Mouse (Mus musculus) limb, embryonic 14.5 days (tissue): ENCODE data around the gene Rps6kb2. TPM values are rescaled to one million over a fixed set of nuclear protein-coding genes. Genes with fewer than 3 reads are reported as not detected.
"Not testable (repeated sequence)": the region's sequence is repeated elsewhere in the genome, so short reads cannot be mapped to it uniquely, and the experiment has no call there.

Experiments
- ATAC-seq: fragments of 200-750 bp; cut with Nextera tagmentation; 2 replicates; pipeline ENCODE4 v1.8.0; 2017; ENCODE audit warnings: low read depth, moderate number of reproducible peaks, moderate TSS enrichment; ENCODE audit not compliant: low FRiP score
- DNase-seq: peaks from one replicate; pipeline ENCODE4 v3.0.0-alpha.2; 2015; ENCODE audit warnings: low spot score
- H3K27ac ChIP-seq: fragments of 300-500 bp; sonication (generic); replicated peaks from 2 replicates; pipeline ENCODE4 v1.5.1; 2014; ENCODE audit warnings: low read depth, mild to moderate bottlenecking, low read length, moderate library complexity, mixed read lengths
- H3K27me3 ChIP-seq: fragments of 300-500 bp; sonication (generic); 2 replicates; pipeline ENCODE4 v1.6.1; 2014; ENCODE audit warnings: low read length, mixed read lengths; ENCODE audit not compliant: control insufficient read depth, insufficient read depth
- H3K36me3 ChIP-seq: fragments of 300-500 bp; sonication (generic); 2 replicates; pipeline ENCODE4 v1.6.1; 2014; ENCODE audit warnings: mild to moderate bottlenecking, low read length, moderate library complexity, mixed read lengths; ENCODE audit not compliant: control insufficient read depth, insufficient read depth
- H3K4me1 ChIP-seq: fragments of 300-500 bp; sonication (generic); 2 replicates; pipeline ENCODE4 v1.6.1; 2014; ENCODE audit warnings: antibody characterized with exemption, low read length, mixed read lengths; ENCODE audit not compliant: control insufficient read depth, insufficient read depth
- H3K4me2 ChIP-seq: fragments of 300-500 bp; sonication (generic); replicated peaks from 2 replicates; pipeline ENCODE4 v1.6.1; 2014; ENCODE audit warnings: low read depth, mild to moderate bottlenecking, low read length, moderate library complexity; ENCODE audit not compliant: severe bottlenecking
- H3K4me3 ChIP-seq: fragments of 300-500 bp; sonication (generic); replicated peaks from 2 replicates; pipeline ENCODE4 v1.5.1; 2014; ENCODE audit warnings: low read length
- H3K9ac ChIP-seq: fragments of 300-500 bp; sonication (generic); 2 replicates; pipeline ENCODE4 v1.6.1; 2014; ENCODE audit warnings: mild to moderate bottlenecking, low read depth, low read length, moderate library complexity; ENCODE audit not compliant: severe bottlenecking
- H3K9me3 ChIP-seq: fragments of 300-500 bp; sonication (generic); 2 replicates; pipeline ENCODE4 v1.6.1; 2016; ENCODE audit warnings: low read length; ENCODE audit not compliant: control insufficient read depth
- POLR2A ChIP-seq: fragments of 200-500 bp; IDR thresholded peaks from 2 replicates; pipeline ENCODE4 v1.8.0; 2012; ENCODE audit warnings: inconsistent platforms, mild to moderate bottlenecking, moderate library complexity, borderline replicate concordance; ENCODE audit not compliant: insufficient read depth, insufficient read length; ENCODE audit errors: extremely low read depth
- WGBS: fragments of 180-500 bp; shearing (Covaris S2); extraction: QIAGEN DNeasy Blood & Tissue Kit; methylation state at CpG from one replicate; pipeline ENCODE4 v1.1.7; 2014; 5-methylcytosine and 5-hydroxymethylcytosine counted together
- polyA plus RNA-seq, 2 experiments: library from polyadenylated mRNA; depleted of rRNA in 1 of 2; stranded (reverse) in 1 of 2; unstranded in 1 of 2; fragments of >200 nt; fragmentation: Nextera tagmentation in 1 of 2; extraction: Ambion mirVana in 1 of 2; gene quantifications; 2 replicates each; pipeline versions ENCODE4 v1.2.1 to v1.2.3; 2012 to 2014

The Rps6kb2 gene
- polyA plus RNA-seq, 2 experiments, result 43.0 to 76.4 TPM

DNA sequence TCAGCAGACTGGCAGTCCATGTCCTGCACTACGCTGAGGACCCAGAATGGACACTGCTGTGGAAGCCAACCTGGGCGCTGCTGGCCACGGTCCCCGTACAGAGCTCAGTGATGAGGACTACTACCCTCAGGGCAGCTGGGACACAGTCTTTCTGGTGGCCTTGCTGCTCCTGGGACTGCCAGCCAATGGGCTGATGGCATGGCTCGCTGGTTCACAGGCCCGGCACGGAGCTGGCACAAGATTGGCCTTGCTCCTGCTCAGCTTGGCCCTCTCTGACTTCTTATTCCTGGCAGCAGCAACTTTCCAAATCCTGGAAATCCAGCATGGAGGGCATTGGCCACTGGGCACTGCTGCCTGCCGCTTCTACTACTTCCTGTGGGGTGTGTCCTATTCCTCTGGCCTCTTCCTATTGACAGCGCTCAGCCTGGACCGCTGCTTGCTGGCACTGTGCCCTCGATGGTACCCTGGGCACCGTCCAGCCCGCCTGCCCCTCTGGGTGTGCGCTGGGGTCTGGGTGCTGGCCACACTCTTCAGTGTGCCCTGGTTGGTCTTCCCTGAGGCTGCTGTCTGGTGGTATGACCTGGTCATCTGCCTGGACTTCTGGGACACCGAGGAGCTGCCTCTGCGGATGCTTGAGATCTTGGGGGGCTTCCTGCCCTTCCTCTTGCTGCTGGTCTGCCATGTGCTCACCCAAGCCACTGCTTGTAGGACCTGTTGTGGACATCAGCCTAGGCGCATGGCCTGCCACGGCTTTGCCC is 20.6 kb downstream of the Rps6kb2 start:
- DNase-seq (no peak), ATAC-seq (no peak)
- no peak overlapping the region for H3K27ac ChIP-seq
- no peak overlapping the region for H3K9ac ChIP-seq
- H3K4me1 ChIP-seq, result 0 out of 2 replicates have a peak, but pooled peaks cover under 1% of the 10 kb centered on the region
- H3K4me2 ChIP-seq, result no peak overlapping the region
- H3K4me3 ChIP-seq, result no peak overlapping the region
- H3K9me3 ChIP-seq, result no peaks in the 10 kb centered on the region
- no peaks in the 10 kb centered on the region for H3K36me3 ChIP-seq
- 92% methylated on average over 18 of the region's 18 CpGs for WGBS
- H3K27me3 ChIP-seq, result no peaks in the 10 kb centered on the region
- no peak for TF ChIP-seq POLR2A

DNA sequence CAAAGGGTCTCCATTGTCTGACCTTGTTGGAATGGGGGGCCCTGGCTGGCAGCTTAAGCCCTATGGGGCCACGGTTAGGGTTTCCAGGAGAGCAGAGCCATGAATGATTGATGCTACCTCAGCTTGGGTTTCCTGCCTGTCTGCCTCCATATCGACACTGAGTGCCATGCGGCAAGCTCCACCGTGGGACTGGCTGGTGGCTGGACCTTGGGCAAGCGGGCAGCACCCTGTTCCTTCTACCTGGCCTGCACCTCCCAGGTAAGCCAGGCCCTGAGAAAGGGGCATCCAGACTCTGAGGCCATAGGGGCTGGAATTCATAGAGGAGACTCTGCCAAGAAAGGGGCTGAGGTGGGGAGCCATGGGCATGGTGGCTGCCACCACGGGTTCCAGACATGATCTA is 23.0 kb downstream of the Rps6kb2 start:
- no peak overlapping the region for H3K27ac ChIP-seq
- ATAC-seq, result no peak
- no peak overlapping the region for H3K9ac ChIP-seq
- H3K9me3 ChIP-seq, result no peaks in the 10 kb centered on the region
- no peak overlapping the region for H3K4me3 ChIP-seq
- DNase-seq, result no peak
- no peak overlapping the region for H3K4me2 ChIP-seq
- WGBS, result 71% methylated on average over 6 of the region's 6 CpGs
- no peaks in the 10 kb centered on the region for H3K27me3 ChIP-seq
- H3K36me3 ChIP-seq, result no peaks in the 10 kb centered on the region
- TF ChIP-seq POLR2A, result no peak
- no peaks in the 10 kb centered on the region for H3K4me1 ChIP-seq

DNA sequence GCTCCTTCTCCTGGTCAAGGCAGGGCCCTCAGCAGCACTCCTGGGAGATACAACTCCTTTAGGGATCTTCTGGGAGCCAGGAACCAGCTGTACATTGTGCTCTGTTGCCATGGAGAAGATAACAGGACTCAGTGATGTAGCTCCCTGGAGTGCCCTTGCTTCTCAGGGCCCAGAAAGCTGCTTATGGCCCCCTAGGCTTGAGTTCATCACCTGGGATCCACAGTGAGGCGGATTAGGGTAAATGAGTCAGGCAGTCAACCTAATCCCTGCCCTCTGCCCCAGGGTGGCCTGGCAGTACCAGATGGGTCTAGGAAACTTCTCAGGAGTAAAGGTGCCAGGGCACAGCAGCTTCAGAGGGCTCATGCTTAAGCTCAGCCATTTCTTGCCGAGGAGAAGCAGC is 23.7 kb downstream of the Rps6kb2 start, which contains the start of gene Gpr152:
Gpr152 (plus strand) TSS at position 342 of the 400 bp plus-strand sequence.
- WGBS, result 71% methylated on average over 2 of the region's 2 CpGs
- no peak for DNase-seq
- no peaks in the 10 kb centered on the region for H3K36me3 ChIP-seq
- ATAC-seq, result no peak
- no peak within 1 kb of the TSS for H3K4me3 ChIP-seq
- H3K4me1 ChIP-seq, result no peaks in the 10 kb centered on the region
- TF ChIP-seq POLR2A, result no peak
- H3K9ac ChIP-seq, result no peak within 1 kb of the TSS
- no peaks in the 10 kb centered on the region for H3K9me3 ChIP-seq
- H3K27ac ChIP-seq, result no peak within 1 kb of the TSS
- no peaks in the 10 kb centered on the region for H3K27me3 ChIP-seq
- H3K4me2 ChIP-seq, result no peak within 1 kb of the TSS

DNA sequence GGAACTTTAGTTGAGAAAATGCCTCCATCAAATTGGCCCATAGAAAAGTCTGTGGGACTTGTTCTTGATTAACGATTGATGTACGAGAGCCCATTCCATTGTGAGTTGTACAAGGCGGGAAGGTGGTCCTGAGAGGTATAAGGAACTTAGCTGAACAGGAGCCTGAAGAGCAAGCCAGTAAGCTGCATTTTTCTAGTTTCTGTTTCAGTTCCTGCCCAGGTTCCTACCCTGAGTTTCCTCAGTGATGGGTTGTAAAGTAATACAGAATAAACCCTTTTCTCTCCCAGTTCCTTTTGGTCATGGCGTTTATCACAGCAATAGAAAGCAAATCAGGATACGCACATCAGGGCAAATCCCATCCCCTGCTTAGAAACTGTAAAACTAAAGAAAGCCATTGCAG is 25.2 kb downstream of the Rps6kb2 start:
- H3K9ac ChIP-seq, result no peak overlapping the region
- no peak overlapping the region for H3K4me2 ChIP-seq
- TF ChIP-seq POLR2A, result no peak
- H3K9me3 ChIP-seq, result no peaks in the 10 kb centered on the region
- H3K4me1 ChIP-seq, result no peaks in the 10 kb centered on the region
- ATAC-seq (no peak), DNase-seq (no peak)
- no peak overlapping the region for H3K27ac ChIP-seq
- no peaks in the 10 kb centered on the region for H3K27me3 ChIP-seq
- WGBS, result 81% methylated on average over 5 of the region's 5 CpGs
- H3K36me3 ChIP-seq, result 0 out of 2 replicates have a peak, but pooled peaks cover 5% of the 10 kb centered on the region
- no peak overlapping the region for H3K4me3 ChIP-seq

DNA sequence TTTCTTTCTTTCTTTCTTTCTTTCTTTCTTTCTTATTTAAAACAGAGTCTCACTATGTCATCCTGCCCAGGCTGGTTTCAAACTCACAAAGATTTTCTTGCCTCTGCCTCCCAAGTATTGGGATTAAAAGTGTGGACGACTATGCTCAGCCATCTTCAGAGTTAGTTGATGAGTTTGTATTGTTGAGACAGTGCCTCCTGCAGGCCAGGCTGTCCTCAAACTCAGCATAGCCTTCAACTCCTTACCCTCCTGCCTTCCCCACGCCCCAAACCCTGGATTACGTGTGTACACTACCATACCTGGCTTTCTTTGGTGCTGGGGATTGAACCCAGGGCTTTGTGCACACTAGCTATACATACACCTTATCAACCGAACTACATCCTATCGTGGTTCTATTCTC is 26.7 kb downstream of the Rps6kb2 start:
- ATAC-seq (no peak), DNase-seq (no peak)
- Histone ChIP-seq H3K36me3 (peaks cover 19% of the 10 kb centered on the region), H3K4me2 (no peak overlapping the region), H3K9ac (no peak overlapping the region), H3K27ac (no peak overlapping the region), H3K27me3 (no peaks in the 10 kb centered on the region), H3K4me3 (no peak overlapping the region), H3K4me1 (no peaks in the 10 kb centered on the region), H3K9me3 (no peaks in the 10 kb centered on the region)
- 83% methylated on average over 5 of the region's 5 CpGs for WGBS
- TF ChIP-seq POLR2A, result no peak

DNA sequence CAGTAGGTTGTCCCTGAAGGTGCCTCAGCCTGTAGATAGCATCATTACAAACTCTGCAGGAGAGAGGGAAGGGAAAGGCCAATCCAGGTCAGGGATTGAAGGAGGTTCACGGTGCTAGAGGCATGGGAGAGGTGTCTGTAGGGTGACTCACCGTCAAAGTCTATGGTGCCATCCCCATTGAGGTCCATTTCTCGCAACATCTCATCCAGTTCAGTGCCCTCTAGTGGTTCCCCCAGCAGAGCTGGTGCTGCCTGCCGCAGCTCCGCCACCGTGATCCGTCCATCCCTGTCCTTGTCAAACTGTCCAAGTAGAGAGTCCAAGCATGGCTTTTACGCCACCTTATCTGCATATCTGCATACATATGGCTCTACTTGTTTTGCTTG is 27.2 kb downstream of the Rps6kb2 start:
- ATAC-seq, H3K9me3 ChIP-seq, DNase-seq, H3K4me3 ChIP-seq, H3K9ac ChIP-seq, H3K4me1 ChIP-seq, H3K4me2 ChIP-seq, H3K27me3 ChIP-seq, H3K27ac ChIP-seq: not testable (repeated sequence)
- peaks cover 24% of the 10 kb centered on the region for H3K36me3 ChIP-seq
- WGBS, result 31% methylated on average over 6 of the region's 8 CpGs

DNA sequence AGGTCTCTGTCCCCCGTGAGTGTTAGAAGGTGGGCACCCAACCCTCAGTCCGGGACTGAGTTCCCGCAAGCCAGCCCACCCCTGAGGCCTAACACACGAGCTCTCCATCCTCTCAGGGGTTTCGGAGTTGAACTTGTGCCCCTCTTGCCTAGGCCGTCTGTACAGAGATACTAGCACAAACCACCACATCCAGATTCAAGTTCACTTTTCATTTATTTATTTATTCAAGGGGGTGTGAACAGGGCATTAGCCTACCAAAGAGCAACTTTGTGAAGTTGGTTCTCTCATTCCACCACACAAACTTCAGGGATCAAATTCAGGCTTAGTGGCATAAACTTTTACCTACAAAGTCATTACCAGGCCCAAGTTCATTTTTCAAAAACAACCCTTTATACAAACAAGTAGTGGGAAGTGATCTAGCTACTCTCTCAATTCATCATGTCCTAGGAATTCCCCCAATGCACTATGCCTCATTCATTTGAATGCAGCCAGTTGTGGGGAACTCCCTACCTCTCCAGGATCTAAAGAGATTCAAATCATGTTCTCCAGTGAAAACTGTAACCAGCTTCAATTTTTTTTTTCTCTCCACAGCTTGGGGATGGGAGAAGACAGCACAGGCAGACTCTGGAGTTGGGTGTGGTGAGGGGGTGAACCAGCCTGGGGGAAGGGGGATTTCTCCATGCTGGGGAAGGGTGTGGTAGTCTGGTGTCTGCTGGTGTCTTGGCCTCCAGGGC is 27.8 kb downstream of the Rps6kb2 start:
- 81% methylated on average over 6 of the region's 6 CpGs for WGBS

More for the DNA sequence above, 27.8 kb downstream of the Rps6kb2 start:
- H3K9ac ChIP-seq, H3K27ac ChIP-seq, H3K4me3 ChIP-seq, H3K4me1 ChIP-seq, H3K9me3 ChIP-seq, ATAC-seq, H3K27me3 ChIP-seq, H3K4me2 ChIP-seq, DNase-seq: not testable (repeated sequence)
- H3K36me3 ChIP-seq, result peaks cover 28% of the 10 kb centered on the region
